Mouse (Mus musculus) lung, postnatal 4 days (tissue): Measurements from ENCODE around the gene Mmp25.
A peak's percentile ranks its signal among the peaks of the same experiment; 100 is the strongest.
"Not testable (repeated sequence)": the region's sequence is repeated elsewhere in the genome, so short reads cannot be mapped to it uniquely, and the experiment has no call there.

Source experiments
- DNase-seq, 2 experiments: peaks; one replicate each; pipeline ENCODE4 v3.0.0; 2021

Mmp25 gene

GRCm38 (mm10) chr17:23599605-23600063, 45.4 kb downstream of the Mmp25 start:
- no peak for DNase-seq

DNA sequence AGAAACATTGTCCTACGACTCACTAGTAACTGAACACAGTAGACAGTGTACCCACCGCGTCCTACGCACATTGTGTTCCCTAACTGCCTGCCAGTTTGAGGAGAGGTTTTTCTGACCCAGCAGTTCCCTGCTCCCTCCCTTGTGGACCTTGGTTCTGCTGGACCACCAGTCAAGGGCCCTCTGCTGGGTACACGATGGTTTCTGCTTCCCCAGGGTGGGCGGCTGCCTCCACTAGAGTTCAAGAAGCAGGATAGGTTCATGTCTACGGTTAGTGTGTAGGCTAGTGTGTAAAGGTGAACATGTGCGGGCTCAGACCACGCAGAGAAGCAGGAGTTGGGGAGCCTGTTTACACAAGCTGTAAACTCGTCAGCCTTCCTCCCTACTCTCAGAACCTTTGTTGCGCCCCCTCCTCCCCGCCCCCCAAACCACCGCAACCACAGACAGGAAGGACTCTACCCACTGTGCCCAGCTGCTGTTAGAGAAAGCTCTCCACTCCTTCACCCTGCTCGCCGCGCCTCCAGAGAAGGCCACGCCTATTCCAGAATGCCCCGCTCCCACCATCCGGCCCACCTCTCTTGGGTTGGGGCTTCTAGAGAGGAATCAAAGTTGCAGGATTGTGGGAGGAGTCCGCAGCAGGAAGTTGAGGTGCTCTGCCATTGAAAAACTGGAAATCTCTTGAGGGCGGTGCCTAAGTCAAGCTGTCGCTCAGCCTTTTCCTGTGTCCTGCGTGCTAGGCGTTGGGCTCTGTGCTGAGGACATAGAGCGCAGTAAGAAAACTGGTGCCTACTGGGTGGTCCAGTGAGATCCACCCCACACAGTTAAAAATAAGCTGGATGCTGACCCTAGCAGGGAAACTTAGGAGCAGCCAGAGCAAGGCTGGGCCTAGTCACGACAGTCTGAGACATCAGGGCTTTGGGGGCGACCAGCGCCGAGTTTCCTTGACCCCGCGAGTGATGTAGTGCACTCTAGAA, 46.2 kb downstream of the Mmp25 start, which contains the start of gene Zfp13:
TSS of gene Zfp13 (minus strand) at position 906 of the 971 bp plus-strand sequence.
- DNase-seq = peak; percentile 91 to 95

- not testable (repeated sequence) for DNase-seq
Measured at GRCm38 (mm10) chr17:23595139-23595538, 49.9 kb downstream of the Mmp25 start.

DNA sequence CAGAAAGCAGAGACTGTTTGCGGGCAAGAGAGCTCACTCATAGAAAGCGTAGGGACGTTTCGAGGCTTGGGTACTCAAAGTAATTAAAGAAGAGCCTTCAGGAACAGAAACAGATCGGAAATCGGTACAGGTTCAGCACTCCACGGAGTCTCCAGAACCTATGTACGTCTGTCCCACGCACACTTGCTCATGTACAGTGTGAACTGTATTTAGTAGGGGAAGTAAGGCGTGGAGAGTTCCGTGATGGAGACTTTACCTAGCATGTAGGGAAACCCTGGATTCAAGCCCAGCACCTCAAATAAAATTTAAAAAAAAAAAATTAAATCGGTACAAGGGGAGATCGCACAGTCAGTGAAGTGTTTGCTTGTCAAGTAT, 52.2 kb downstream of the Mmp25 start:
- DNase-seq = no peak

- DNase-seq = peak; percentile 96 to 97
Measured at GRCm38 (mm10) chr17:23592208-23592925, 52.7 kb downstream of the Mmp25 start.

- DNase-seq = no peak
Measured at GRCm38 (mm10) chr17:23587253-23587652, 57.8 kb downstream of the Mmp25 start.

DNA sequence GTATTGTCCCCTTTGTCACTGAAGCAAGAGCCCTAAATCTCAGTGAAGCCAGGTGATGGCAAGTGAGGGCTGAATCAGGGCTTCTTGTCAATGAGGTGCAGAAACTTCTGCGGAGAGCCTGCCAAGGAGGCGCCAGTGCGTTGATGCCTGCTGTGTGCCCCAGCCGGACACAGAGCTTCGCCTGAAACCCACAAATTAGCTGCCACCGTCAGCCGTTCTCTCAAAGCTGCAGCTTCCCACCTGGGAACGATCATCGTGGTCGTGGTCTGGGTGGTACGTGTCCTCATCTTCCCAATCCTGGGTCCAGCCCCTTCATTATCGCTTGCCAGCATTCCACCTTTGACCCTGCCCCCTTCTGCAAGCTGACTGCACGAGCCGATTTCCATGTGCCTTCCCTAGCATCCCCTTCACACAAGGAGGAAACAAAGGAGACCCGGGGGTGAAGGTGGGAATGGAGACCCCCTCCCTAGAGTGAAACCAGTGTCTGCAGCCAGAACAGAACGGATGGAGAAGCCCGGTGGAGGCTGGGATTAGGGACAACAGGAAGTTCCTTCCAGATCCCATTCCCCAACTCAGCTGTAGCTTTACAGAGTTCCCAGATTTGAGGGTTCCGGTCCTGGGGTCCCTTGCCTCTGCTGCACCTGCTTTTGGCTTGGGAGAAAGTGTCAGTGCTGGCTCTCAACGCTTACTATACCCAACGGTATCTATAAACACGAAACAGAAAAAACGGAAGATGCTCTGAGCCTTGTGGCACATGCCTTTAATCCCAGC, 59.2 kb downstream of the Mmp25 start:
- peak; percentile 54 to 73 for DNase-seq

GRCm38 (mm10) chr17:23584786-23585185, 60.3 kb downstream of the Mmp25 start:
- DNase-seq = no peak
